20 mouse cellular contexts compared by ENCODE assay signal in the genomic region with DNA sequence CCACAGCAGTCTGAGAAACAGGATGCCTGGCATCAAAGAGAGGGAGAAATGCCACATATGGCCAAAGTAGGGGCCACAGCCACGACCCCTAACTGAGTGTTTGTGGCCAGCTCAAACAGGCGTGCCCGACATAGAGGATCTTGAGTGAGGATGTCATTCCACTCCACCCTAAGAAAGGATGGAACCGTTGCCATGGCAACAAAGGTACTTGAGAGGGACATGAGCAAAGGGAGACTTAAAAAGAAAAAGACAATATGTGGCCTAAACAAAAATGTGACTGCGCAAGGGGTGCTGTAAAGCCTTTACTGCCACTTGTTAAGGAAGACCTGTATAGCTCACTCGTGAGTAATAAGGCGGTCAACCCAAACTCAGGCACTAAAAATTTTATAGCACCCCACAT.
DNase-seq lines count a peak whose midpoint lies in the region; ATAC-seq and TF ChIP-seq lines count a peak whose summit lies in the region.
"Had no signal": no experiment of that assay in that cellular context is flagged by ENCODE, and none has a peak within 500 bp of the region (broad histone marks: within the 10 kb centered on the region; RNA-seq: fewer than 3 reads in every experiment).

No protein-coding gene starts in this region.

- 0 out of 2 replicates have a peak, but pooled peaks cover 5% of the 10 kb centered on the region for H3K4me1 ChIP-seq in hindbrain, postnatal 0 days (ENCODE audit: insufficient read depth, low read length)
- peaks cover 49% of the 10 kb centered on the region for H3K4me1 ChIP-seq in hindbrain, embryonic 14.5 days (replicated peaks; ENCODE audit: control insufficient read depth, insufficient read depth, low read length)
- H3K4me1 ChIP-seq in midbrain, embryonic 14.5 days (ENCODE audit: control insufficient read depth, insufficient read depth, low read length): peaks cover 63% of the 10 kb centered on the region
- H3K4me1 ChIP-seq in midbrain, embryonic 13.5 days (replicated peaks): peaks cover 92% of the 10 kb centered on the region
- no peaks in the 10 kb centered on the region for H3K4me1 ChIP-seq in intestine, embryonic 16.5 days (ENCODE audit: control insufficient read depth, insufficient read depth, low read length)

- WGBS in hindbrain, postnatal 0 days: 62% methylated on average over 7 of the region's 7 CpGs
- WGBS in hindbrain, embryonic 14.5 days: 50% methylated on average over 7 of the region's 7 CpGs
- WGBS in midbrain, embryonic 14.5 days: 46% methylated on average over 7 of the region's 7 CpGs
- 41% methylated on average over 7 of the region's 7 CpGs for WGBS in midbrain, embryonic 13.5 days
- WGBS in intestine, embryonic 16.5 days: 72% methylated on average over 7 of the region's 7 CpGs

- H3K27me3 ChIP-seq in hindbrain, postnatal 0 days (ENCODE audit: insufficient read depth, low read length): no peaks in the 10 kb centered on the region
- H3K27me3 ChIP-seq in hindbrain, embryonic 14.5 days (ENCODE audit: control insufficient read depth, insufficient read depth, low read length): no peaks in the 10 kb centered on the region
- no peaks in the 10 kb centered on the region for H3K27me3 ChIP-seq in midbrain, embryonic 14.5 days (ENCODE audit: control insufficient read depth, insufficient read depth, low read length)
- no peaks in the 10 kb centered on the region; the same call in 1 of the 2 replicates for H3K27me3 ChIP-seq in midbrain, embryonic 13.5 days
- no peaks in the 10 kb centered on the region for H3K27me3 ChIP-seq in intestine, embryonic 16.5 days (replicated peaks; ENCODE audit: control insufficient read depth, insufficient read depth, low read length)
- H3K27me3 ChIP-seq: heart, embryonic 13.5 days had no signal

- no peaks in the 10 kb centered on the region for H3K36me3 ChIP-seq in hindbrain, postnatal 0 days (ENCODE audit: insufficient read depth, low read length)
- H3K36me3 ChIP-seq in hindbrain, embryonic 14.5 days (replicated peaks; ENCODE audit: control insufficient read depth, insufficient read depth): no peaks in the 10 kb centered on the region
- no peaks in the 10 kb centered on the region for H3K36me3 ChIP-seq in midbrain, embryonic 14.5 days (ENCODE audit: control insufficient read depth, insufficient read depth, low read length)
- 0 out of 2 replicates have a peak, but pooled peaks cover under 1% of the 10 kb centered on the region for H3K36me3 ChIP-seq in midbrain, embryonic 13.5 days
- H3K36me3 ChIP-seq in intestine, embryonic 16.5 days (ENCODE audit: control insufficient read depth, insufficient read depth, low read length): no peaks in the 10 kb centered on the region
- H3K36me3 ChIP-seq: G1E had no signal

- no peak for ATAC-seq in hindbrain, postnatal 0 days
- no peak for ATAC-seq in hindbrain, embryonic 14.5 days (ENCODE audit: low FRiP score)
- ATAC-seq in midbrain, embryonic 14.5 days (ENCODE audit: low FRiP score, low TSS enrichment): no peak
- no peak for ATAC-seq in midbrain, embryonic 13.5 days
- no peak for ATAC-seq in intestine, embryonic 16.5 days
- ATAC-seq: activated CD4-positive, CD25-positive, alpha-beta regulatory T cell, adult 4 months; CD4-positive, CD25-positive, alpha-beta regulatory T cell, adult 4 months; forebrain, embryonic 14.5 days; hindbrain, embryonic 16.5 days had no signal

- no peak overlapping the region for H3K4me3 ChIP-seq in hindbrain, postnatal 0 days (ENCODE audit: low read length)
- H3K4me3 ChIP-seq in hindbrain, embryonic 14.5 days (replicated peaks; ENCODE audit: low read length): no peak overlapping the region
- no peak overlapping the region for H3K4me3 ChIP-seq in midbrain, embryonic 14.5 days (replicated peaks; ENCODE audit: low read depth, low read length)
- H3K4me3 ChIP-seq in midbrain, embryonic 13.5 days (replicated peaks): no peak overlapping the region
- no peak overlapping the region for H3K4me3 ChIP-seq in intestine, embryonic 16.5 days (ENCODE audit: low read length)
- H3K4me3 ChIP-seq: heart, embryonic 13.5 days had no signal

- H3K27ac ChIP-seq in hindbrain, postnatal 0 days: no peak overlapping the region
- no peak overlapping the region for H3K27ac ChIP-seq in hindbrain, embryonic 14.5 days
- 0 out of 2 replicates have a peak overlapping the region, but pooled peaks have one; percentile 26 for H3K27ac ChIP-seq in midbrain, embryonic 14.5 days (replicated peaks; ENCODE audit: low read depth, low read length)
- H3K27ac ChIP-seq in midbrain, embryonic 13.5 days: no peak overlapping the region
- H3K27ac ChIP-seq in intestine, embryonic 16.5 days (ENCODE audit: low read length): no peak overlapping the region
- H3K27ac ChIP-seq: heart, embryonic 13.5 days had no signal

- DNase-seq in embryo, embryonic 10 days (ENCODE audit: low spot score): peak; percentile 67
- no peak for DNase-seq in embryo, embryonic 10.5 days (ENCODE audit: low spot score)
- peak; percentile 43 for DNase-seq in hindbrain, postnatal 0 days (ENCODE audit: low spot score)
- DNase-seq in hindbrain, embryonic 14.5 days (ENCODE audit: low spot score): no peak
- peak; percentile 75 for DNase-seq in midbrain, embryonic 14.5 days
- DNase-seq in brain, adult 2 months (ENCODE audit: low read depth, low spot score): peak; percentile 71
- DNase-seq: adrenal gland, postnatal 14 days; B cell, adult 2 months; cerebellum, adult 2 months; cerebellum, postnatal 10 days; gastrocnemius, postnatal 25 days; heart, postnatal 36 days had no signal

- no peak overlapping the region for H3K4me2 ChIP-seq in hindbrain, postnatal 0 days (ENCODE audit: low read depth, low read length)
- H3K4me2 ChIP-seq in hindbrain, embryonic 14.5 days (replicated peaks): no peak overlapping the region
- no peak overlapping the region for H3K4me2 ChIP-seq in midbrain, embryonic 14.5 days (ENCODE audit: low read length)
- H3K4me2 ChIP-seq in midbrain, embryonic 13.5 days (replicated peaks): no peak overlapping the region
- H3K4me2 ChIP-seq in intestine, embryonic 16.5 days (ENCODE audit: low read depth, low read length): no peak overlapping the region
- H3K4me2 ChIP-seq: heart, embryonic 13.5 days had no signal

- H3K9me3 ChIP-seq in hindbrain, postnatal 0 days (ENCODE audit: low read length): no peaks in the 10 kb centered on the region
- no peaks in the 10 kb centered on the region for H3K9me3 ChIP-seq in hindbrain, embryonic 14.5 days (ENCODE audit: control insufficient read depth, low read length)
- H3K9me3 ChIP-seq in midbrain, embryonic 14.5 days (ENCODE audit: control insufficient read depth, low read length): no peaks in the 10 kb centered on the region
- no peaks in the 10 kb centered on the region for H3K9me3 ChIP-seq in midbrain, embryonic 13.5 days
- no peaks in the 10 kb centered on the region for H3K9me3 ChIP-seq in intestine, embryonic 16.5 days (ENCODE audit: control insufficient read depth, low read length)
- H3K9me3 ChIP-seq: heart, embryonic 13.5 days had no signal

- no peak for TF ChIP-seq CTCF in hindbrain, postnatal 0 days (IDR thresholded peaks at IDR 0.05; ENCODE audit: low read depth)

- H3K9ac ChIP-seq in hindbrain, postnatal 0 days (replicated peaks; ENCODE audit: low read length): no peak overlapping the region
- H3K9ac ChIP-seq in hindbrain, embryonic 14.5 days: no peak overlapping the region
- H3K9ac ChIP-seq in midbrain, embryonic 14.5 days (replicated peaks; ENCODE audit: low read length): no peak overlapping the region
- H3K9ac ChIP-seq in midbrain, embryonic 13.5 days (replicated peaks): no peak overlapping the region
- H3K9ac ChIP-seq in intestine, embryonic 16.5 days (ENCODE audit: low read depth, low read length): no peak overlapping the region
- H3K9ac ChIP-seq: heart, embryonic 13.5 days had no signal

Comparison
In these comparisons a context has a peak if more than half of its experiments do, and no peak if none do; other contexts are left out.
1. DNase-seq: peak in embryo, embryonic 10 days (single experiment), hindbrain, postnatal 0 days (single experiment), midbrain, embryonic 14.5 days (single experiment) and brain, adult 2 months (single experiment); none in embryo, embryonic 10.5 days (single experiment) and hindbrain, embryonic 14.5 days (single experiment).